Mouse (Mus musculus): ENCODE measurements around the gene Magi2.

The Magi2 gene

DNA sequence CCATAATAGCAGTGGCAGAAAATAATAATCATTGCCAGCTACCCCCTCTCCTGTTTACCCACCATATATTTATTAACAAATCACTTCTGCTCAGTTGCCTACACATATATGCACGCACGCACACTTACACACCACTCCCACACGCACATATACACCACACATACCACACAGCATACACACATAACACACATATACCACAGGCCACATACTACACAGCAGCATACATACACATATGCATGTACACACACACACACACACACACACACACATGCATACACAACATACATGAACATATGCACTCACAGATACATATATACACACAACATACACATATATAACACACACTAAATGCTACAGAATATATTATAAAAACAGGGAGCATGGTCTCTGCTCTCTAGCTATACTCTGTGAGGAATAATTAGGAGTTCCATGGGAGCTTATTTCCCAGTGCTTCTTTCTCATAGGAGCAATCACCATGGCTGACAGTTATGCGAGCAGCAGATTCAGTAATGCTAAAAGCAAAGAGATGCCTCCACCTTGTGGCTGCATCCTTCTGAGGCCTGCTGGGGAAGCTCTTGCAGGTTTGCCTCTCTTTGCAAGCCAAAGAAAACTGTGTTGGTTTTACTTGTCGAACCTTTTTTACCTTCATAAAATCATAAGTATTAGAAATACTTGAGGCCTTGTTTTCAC is 1410.6 kb downstream of the Magi2 start:
- TF ChIP-seq GATA4 (IDR thresholded peaks at IDR 0.05; ENCODE audit: insufficient replicate concordance, low read length), result no peak

DNA sequence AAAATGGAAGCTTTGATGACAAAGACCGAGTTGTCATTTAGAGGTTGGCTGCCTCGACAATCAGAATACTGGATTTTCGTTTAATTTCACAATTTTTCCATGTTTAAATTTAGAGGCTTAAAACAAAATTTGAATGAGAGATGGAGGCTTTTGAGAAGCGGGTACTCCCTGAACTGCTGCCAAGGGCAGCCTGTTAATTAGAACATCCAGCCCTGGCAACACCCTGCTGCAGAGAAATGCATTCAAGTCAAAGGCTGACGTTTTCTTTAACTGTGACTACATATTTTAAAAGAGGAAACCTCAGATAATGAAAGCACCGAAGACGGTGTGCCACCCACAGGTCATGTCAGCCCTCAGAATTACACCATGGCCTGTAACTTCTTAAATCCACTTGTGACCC is 1415.4 kb downstream of the Magi2 start:
- no peak for TF ChIP-seq GATA4 (IDR thresholded peaks at IDR 0.05; ENCODE audit: insufficient replicate concordance, low read length)

DNA sequence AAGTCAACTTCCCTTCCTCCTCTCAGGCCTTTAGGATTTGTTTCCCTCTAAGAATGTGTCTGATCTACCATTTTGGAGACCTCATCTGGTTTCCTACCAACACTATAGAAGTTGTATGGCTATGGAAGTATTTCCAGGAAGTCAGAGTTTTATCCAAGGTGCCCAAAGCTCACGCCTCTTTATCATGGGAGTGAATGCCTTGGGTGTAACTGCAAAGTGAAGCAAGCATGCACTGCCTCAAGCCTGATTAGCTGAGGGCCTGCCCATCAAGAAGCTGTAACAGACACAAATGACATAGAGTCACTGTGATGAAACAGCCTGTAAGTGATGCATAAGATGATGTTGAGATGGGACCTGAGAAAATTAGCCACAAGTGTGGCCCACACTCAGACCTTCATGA is 1416.9 kb downstream of the Magi2 start:
- no peak for TF ChIP-seq GATA4 (IDR thresholded peaks at IDR 0.05; ENCODE audit: insufficient replicate concordance, low read length)

DNA sequence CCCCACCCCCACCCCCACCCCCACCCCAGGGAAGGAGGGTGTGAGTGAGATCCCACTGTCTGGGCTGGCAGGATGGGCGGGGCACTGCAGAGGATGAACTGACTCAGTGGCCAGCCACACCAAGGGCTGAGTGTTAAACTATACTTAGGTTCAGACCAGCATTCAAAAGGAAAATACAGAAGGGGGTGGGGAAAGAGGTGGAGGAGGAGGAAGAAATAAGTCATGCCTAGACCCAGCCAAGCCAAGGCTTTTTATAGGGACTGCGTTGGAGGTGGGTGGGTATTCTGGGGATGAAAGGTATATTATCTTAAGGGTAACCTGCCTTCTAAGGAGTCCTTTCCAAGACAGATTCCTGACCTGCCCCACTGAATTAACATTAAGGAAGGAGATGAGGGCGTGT is 1420.1 kb downstream of the Magi2 start:
- no peak for TF ChIP-seq GATA4 (IDR thresholded peaks at IDR 0.05; ENCODE audit: insufficient replicate concordance, low read length)

DNA sequence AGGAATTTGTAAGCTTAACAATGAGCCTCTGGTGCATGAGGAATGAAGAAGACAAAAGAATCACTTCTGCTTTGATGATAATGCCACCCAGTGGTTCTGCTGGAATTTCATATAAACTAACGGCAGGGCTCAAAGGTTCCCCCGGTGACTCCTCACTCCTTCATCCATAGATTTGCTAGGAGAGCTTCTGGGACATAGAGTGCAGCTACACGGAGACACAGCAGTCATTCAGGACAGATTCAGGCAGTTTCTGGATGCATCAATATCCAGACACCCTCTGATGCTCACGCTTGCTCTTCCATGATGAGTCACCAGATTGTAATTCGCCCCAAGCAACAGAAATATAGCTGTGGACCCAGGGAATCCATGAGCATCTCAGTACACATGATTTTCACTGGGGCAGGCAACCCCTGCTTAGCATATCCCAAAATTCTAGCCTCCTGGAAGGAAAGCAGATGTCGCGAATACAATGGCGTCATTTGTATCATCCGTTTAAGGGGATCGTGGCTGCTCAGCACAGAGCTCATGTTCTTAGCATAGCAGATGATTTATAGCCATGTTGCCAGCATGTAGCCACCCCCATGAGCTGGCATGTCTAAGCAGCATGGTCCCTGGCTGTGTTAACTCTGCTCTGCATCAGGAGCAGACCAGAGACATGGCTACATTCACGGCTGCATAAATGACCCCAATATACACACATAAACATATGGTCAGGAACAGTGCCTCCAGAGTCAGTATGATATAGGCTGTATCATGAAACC is 1426.8 kb downstream of the Magi2 start:
- TF ChIP-seq GATA4 (IDR thresholded peaks at IDR 0.05; ENCODE audit: insufficient replicate concordance, low read length), result no peak

DNA sequence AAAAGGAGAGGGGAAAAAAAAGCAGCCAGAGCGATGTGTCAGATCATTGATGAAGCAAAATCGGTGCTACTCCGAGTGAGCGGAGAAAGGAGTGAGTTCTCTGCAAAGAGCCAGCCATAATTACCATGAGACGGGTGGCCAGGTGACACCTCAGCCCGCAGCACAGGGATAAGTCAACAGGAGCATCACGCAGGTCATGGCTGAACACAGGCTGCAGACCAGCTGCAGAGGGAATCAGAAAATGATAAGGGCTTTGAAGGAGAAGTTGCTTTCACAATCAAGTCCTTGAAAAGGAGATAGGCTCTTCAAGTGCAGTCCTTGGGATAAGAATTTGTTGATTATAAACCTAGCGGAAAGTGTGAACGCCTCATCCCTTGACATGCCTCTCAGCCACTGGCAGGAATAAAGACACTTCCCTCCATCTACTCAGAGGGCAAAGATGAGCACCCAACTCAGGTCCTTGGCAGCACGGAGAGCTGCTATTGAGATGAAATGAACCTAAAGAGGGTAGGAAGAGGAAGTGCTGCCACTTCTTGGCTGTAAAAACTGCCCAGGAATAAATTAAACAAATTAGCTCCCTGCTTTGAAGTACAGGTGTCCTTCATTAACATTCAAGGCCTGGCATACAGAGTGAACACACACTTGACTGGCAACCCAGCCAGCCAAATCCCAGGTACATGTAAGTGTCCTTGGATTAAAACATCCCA is 1428.1 kb downstream of the Magi2 start:
- no peak for TF ChIP-seq GATA4 (IDR thresholded peaks at IDR 0.05; ENCODE audit: insufficient replicate concordance, low read length)

DNA sequence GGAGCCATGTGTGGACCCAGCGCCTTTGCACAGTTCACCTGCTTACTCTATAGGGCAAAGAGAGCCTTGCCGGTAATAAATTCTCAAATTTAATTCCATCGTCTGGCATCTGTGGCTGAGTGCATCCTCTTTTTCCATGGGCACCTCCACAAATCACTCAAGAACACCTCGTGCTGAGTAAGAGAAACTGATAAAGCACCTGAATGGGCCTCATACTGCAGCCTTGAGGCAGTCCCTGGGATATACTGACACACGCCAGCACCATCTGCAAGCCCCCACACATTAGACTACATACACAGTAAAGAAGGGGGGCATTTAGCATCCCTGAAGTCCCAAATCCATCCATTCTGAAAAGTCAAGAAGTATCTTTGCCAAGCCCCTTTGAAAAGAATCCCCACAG is 1430.2 kb downstream of the Magi2 start:
- TF ChIP-seq GATA4 (IDR thresholded peaks at IDR 0.05; ENCODE audit: insufficient replicate concordance, low read length), result no peak

DNA sequence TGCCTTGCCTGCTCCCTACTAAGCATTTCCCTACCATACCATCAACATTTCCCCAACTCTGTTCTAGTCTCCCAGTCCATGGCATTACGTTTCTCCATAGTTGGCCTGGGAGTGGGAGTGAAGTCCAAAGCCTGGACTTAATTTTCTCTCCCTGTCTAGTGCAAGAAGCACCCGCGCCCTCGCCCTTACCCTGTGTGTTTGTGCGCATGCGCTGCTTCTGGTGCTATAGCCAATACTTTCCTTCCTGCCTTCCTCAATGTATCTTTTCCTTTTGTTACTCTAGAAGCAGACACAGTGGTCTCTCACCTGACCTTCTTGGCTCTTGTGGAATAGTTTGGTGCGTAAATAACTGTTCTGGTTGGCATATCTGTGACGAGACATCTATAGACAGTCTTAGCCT is 1440.8 kb downstream of the Magi2 start:
- TF ChIP-seq GATA4 (IDR thresholded peaks at IDR 0.05; ENCODE audit: insufficient replicate concordance, low read length), result no peak

DNA sequence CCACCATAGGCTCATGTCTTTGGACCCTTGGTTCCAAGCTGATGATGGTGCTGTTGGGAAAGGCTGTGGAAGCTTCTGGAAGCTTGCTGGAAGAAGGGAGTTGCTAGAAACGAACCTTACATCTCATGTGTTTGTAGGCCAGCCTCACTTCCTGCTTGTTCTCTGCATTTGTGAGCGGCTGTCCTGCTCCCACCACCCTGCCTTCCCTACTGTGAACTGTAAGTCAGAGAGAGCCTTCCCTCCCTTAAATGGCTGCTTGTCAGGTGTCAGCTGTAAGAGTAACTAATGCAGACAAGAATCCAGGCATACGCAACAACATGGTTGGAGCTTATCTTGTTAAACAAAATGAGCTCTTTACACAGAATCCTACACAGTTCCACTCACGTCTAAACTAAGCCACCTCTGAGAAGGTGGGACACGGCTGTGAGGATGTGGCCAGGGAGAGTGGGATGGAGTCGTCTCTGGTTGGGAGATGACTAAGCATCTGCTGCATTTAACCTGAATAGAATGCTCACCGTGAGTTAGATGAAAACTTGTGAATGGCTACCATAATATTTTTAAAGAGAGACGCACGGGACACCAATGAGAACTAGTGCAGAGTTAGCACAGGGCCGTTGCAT is 1442.0 kb downstream of the Magi2 start:
- no peak for TF ChIP-seq GATA4 (IDR thresholded peaks at IDR 0.05; ENCODE audit: insufficient replicate concordance, low read length)

DNA sequence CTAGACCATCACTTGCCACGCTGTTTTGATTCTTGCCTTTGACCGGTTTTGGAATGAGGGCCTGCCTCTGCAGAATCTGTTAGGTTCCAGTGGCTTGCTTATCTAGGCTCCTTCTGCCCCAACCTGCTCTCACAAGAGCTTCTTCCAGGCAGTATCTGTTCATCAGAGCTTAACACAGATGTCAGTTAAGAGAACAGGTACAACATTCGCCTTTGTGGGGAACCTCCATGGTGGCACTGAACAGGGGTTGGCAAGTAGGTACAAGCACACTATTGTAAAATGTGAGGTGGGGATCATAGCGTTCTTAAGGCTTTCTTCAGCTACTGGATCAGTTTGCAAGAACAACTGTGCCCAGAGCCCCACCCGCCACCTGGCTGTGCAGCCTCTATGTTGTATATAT is 1442.6 kb downstream of the Magi2 start:
- no peak for TF ChIP-seq GATA4 (IDR thresholded peaks at IDR 0.05; ENCODE audit: insufficient replicate concordance, low read length)

DNA sequence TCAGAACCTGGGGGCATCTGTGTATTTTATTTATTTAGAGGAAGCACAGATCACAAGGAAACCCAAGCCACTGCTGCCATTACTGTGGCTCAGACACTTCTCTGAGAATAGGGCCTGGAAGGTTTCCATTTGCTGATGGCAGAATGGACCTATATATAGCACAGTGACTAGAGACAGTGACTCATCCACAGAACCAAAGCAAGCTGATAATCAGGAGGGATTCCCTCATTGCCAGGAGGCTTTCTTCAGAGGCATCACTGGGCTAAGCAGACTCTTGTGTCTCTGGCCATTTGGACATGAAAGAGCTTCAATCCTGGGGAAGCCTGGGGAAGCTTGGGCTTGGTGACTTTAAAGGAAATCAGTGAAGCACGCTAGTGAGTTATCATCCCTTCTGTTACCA is 1445.0 kb downstream of the Magi2 start:
- TF ChIP-seq GATA4 (IDR thresholded peaks at IDR 0.05; ENCODE audit: insufficient replicate concordance, low read length), result no peak

DNA sequence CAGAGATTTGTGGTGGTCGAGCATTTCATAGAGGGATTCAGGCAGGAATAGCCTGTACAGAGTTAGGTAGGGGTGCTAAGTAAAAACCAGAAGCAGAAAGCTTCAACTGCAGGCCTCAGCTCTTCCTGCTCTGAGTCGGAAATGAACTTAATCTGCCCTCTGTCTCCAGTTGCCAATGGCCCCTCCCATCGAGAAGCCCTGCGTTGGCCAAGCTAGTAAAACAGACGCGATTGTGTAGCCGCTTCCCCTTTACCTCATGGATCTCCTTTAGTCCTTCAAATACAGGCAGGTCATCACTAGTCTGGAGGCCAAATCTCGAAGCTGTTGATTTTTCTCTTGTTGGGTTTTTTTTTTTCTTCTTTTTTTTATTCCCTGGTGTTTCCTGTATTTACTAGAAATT is 1447.7 kb downstream of the Magi2 start:
- no peak for TF ChIP-seq GATA4 (IDR thresholded peaks at IDR 0.05; ENCODE audit: insufficient replicate concordance, low read length)

DNA sequence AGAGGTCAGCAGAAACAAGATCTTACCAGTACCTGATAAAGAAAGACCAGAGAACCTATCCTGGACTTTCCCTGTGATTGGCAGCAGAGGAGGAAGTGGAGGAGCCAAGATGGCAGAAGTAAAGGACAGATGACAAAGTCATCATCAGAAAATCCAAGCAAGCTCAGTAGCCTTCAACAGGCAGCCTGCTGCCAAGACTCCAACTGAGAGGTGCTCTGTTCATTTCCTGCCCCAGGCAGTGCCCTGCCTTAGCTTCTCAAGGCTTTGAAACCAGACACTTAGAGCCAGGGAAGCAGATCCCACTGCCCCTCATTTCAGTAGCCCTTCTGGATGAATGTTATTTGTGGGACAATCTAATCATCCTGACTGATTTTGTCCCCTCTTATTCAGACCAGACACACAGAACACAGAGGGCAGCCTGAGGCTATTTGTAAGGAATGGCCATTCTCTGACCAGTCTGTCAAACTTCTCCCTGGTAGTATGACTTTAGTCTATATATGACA is 1448.4 kb downstream of the Magi2 start:
- no peak for TF ChIP-seq GATA4 (IDR thresholded peaks at IDR 0.05; ENCODE audit: insufficient replicate concordance, low read length)

DNA sequence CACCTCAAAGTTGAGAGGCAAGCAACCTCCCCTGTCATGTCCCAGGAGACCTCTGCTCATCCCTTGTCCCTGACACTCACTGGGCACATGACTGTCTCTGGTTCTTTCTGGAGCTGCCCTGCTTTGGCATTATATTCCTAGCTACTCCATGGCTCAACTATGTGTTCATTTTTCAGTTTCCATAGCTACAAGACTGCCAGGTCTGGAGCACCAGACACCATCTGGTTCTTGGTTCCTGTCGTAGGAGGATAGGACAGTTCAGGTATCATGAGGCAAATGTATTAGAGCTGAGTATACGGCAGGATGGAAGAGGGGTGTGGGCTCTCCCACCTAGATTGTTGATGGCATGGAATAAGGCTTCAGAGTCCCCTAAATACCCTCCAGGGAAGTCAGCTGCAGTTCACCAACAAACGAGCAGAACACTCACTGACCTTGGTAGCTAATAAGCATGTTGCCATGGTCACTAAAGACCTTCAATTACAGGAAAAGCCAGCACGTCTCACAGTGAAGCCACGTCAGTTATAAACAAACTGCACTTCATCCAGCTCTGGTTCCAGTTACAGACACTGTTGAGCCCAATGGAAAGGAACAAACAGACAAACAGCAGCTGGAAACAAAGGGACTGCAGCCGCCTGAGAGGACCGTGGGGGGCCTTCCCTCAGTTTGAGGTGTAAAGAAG is 1449.5 kb downstream of the Magi2 start:
- TF ChIP-seq GATA4 (IDR thresholded peaks at IDR 0.05; ENCODE audit: insufficient replicate concordance, low read length), result no peak

DNA sequence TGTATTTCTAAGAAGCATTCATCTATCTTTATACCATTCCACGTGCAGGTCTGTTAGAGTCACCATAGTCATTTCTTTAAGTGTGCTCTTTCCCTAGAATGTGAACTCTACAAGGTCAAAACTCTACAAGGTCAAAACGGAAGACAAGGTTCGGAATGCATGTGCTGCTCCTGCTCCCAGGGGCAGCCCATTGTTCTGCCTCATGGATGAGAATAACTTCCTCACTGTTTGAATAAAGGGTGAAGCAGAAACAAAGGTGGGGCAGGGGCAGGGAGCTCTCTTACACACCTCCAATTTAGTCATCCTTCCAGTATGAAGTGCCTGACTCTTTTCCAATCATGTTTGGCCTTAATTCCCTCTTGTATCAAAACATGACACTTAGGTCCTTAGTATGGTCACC is 1450.4 kb downstream of the Magi2 start:
- TF ChIP-seq GATA4 (IDR thresholded peaks at IDR 0.05; ENCODE audit: insufficient replicate concordance, low read length), result no peak

All from liver, adult (tissue).